24 mouse cellular contexts compared by ENCODE assay signal in the genomic region with DNA sequence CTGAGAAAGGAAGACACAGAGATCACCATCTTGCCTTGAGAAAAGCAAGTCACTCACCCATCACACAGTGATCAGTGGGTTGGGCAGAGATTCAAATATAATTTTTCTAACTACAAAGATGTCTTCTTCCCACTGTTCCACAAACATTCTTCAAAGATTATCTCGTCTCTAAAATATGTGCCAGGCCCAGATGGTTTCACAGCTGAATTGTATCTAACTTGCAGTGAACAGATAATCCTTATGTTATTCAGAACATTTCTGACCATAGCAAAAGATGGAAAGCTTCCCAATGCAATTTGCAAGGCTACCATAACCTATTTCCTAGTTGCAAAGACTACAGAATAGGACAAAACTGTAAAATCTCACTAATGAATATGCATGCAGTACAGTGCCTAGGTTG.
DNase-seq lines count a peak whose midpoint lies in the region; ATAC-seq lines count a peak whose summit lies in the region.
"Had no signal": no experiment of that assay in that cellular context is flagged by ENCODE, and none has a peak within 500 bp of the region (broad histone marks: within the 10 kb centered on the region; RNA-seq: fewer than 3 reads in every experiment).

No protein-coding gene starts in this region.

- H3K9me3 ChIP-seq in embryonic facial prominence, embryonic 14.5 days (ENCODE audit: control insufficient read depth, low read length) = no peaks in the 10 kb centered on the region
- no peaks in the 10 kb centered on the region for H3K9me3 ChIP-seq in embryonic facial prominence, embryonic 10.5 days
- H3K9me3 ChIP-seq: embryonic facial prominence, embryonic 12.5 days; forebrain, embryonic 15.5 days; heart, embryonic 13.5 days; hindbrain, embryonic 12.5 days had no signal

- H3K4me1 ChIP-seq in embryonic facial prominence, embryonic 14.5 days (ENCODE audit: control insufficient read depth, insufficient read depth, low read length) = peaks cover 25% of the 10 kb centered on the region
- peaks cover 16% of the 10 kb centered on the region for H3K4me1 ChIP-seq in embryonic facial prominence, embryonic 10.5 days
- H3K4me1 ChIP-seq: forebrain, embryonic 15.5 days had no signal

- H3K4me3 ChIP-seq in embryonic facial prominence, embryonic 14.5 days (ENCODE audit: low read depth, low read length) = no peak overlapping the region
- no peak overlapping the region for H3K4me3 ChIP-seq in embryonic facial prominence, embryonic 10.5 days
- H3K4me3 ChIP-seq: embryonic facial prominence, embryonic 12.5 days; forebrain, embryonic 15.5 days; heart, embryonic 13.5 days; hindbrain, embryonic 12.5 days had no signal

- 51% methylated on average over 1 of the region's 1 CpGs for WGBS in embryonic facial prominence, embryonic 14.5 days
- WGBS in embryonic facial prominence, embryonic 10.5 days = 75% methylated on average over 1 of the region's 1 CpGs

- DNase-seq in embryonic facial prominence, embryonic 14.5 days (ENCODE audit: low spot score) = peak; percentile 73
- no peak for DNase-seq in embryonic facial prominence, embryonic 10.5 days (ENCODE audit: low spot score)
- DNase-seq in layer of hippocampus, adult 11-12 months (ENCODE audit: low spot score) = peak; percentile 37
- DNase-seq in layer of hippocampus, postnatal 10 days (ENCODE audit: low spot score in 2 of 2) = no peak
- DNase-seq in right cerebral cortex, adult 18-20 months = peak; percentile 8
- no peak for DNase-seq in right cerebral cortex, postnatal 4 days
- DNase-seq in telencephalon, adult 2 months (ENCODE audit: low read depth, low spot score) = peak; percentile 51
- DNase-seq in urinary bladder, postnatal 36 days (ENCODE audit: low spot score in 2 of 2) = no peak
- DNase-seq: adrenal gland, adult 2 months; adrenal gland, postnatal 25 days; cerebellum, adult 11 months; cerebellum, adult 8-10 months; cerebellum, postnatal 14 days; embryo, embryonic 11 days; gastrocnemius, postnatal 36 days; heart, adult 11 months; heart, postnatal 4 days had no signal

- H3K27ac ChIP-seq in embryonic facial prominence, embryonic 14.5 days (replicated peaks; ENCODE audit: low read depth, low read length) = no peak overlapping the region
- no peak overlapping the region for H3K27ac ChIP-seq in embryonic facial prominence, embryonic 10.5 days (replicated peaks)
- H3K27ac ChIP-seq: embryonic facial prominence, embryonic 12.5 days; forebrain, embryonic 15.5 days; heart, embryonic 13.5 days; hindbrain, embryonic 12.5 days had no signal

- no peaks in the 10 kb centered on the region for H3K27me3 ChIP-seq in embryonic facial prominence, embryonic 14.5 days (replicated peaks; ENCODE audit: control insufficient read depth, insufficient read depth, low read length)
- no peaks in the 10 kb centered on the region for H3K27me3 ChIP-seq in embryonic facial prominence, embryonic 10.5 days (replicated peaks; ENCODE audit: low read depth, poor library complexity, severe bottlenecking)
- H3K27me3 ChIP-seq: embryonic facial prominence, embryonic 12.5 days; forebrain, embryonic 15.5 days; heart, embryonic 13.5 days; hindbrain, embryonic 12.5 days; Patski had no signal

- H3K4me2 ChIP-seq in embryonic facial prominence, embryonic 14.5 days (ENCODE audit: low read depth, low read length) = no peak overlapping the region
- H3K4me2 ChIP-seq: embryonic facial prominence, embryonic 12.5 days; forebrain, embryonic 15.5 days; heart, embryonic 13.5 days; hindbrain, embryonic 12.5 days had no signal

- H3K9ac ChIP-seq in embryonic facial prominence, embryonic 14.5 days (ENCODE audit: low read depth, low read length) = no peak overlapping the region
- H3K9ac ChIP-seq: embryonic facial prominence, embryonic 12.5 days; forebrain, embryonic 15.5 days; heart, embryonic 13.5 days; hindbrain, embryonic 12.5 days had no signal

- no peaks in the 10 kb centered on the region for H3K36me3 ChIP-seq in embryonic facial prominence, embryonic 14.5 days (ENCODE audit: control insufficient read depth, insufficient read depth, low read length)
- no peaks in the 10 kb centered on the region for H3K36me3 ChIP-seq in embryonic facial prominence, embryonic 10.5 days (replicated peaks)
- H3K36me3 ChIP-seq: embryonic facial prominence, embryonic 12.5 days; forebrain, embryonic 15.5 days; heart, embryonic 13.5 days; hindbrain, embryonic 12.5 days had no signal

- ATAC-seq in embryonic facial prominence, embryonic 14.5 days (ENCODE audit: low read depth) = no peak
- ATAC-seq: forebrain, embryonic 15.5 days; hindbrain, embryonic 16.5 days; inflammation-experienced regulatory T-cells, adult 6 months; Patski had no signal

Comparison
In these comparisons a context has a peak if more than half of its experiments do, and no peak if none do; other contexts are left out.
1. DNase-seq: peak in embryonic facial prominence, embryonic 14.5 days (single experiment), layer of hippocampus, adult 11-12 months (single experiment), right cerebral cortex, adult 18-20 months (single experiment) and telencephalon, adult 2 months (single experiment); none in embryonic facial prominence, embryonic 10.5 days (single experiment), layer of hippocampus, postnatal 10 days (0 of 2), right cerebral cortex, postnatal 4 days (single experiment) and urinary bladder, postnatal 36 days (0 of 2).